Mouse (Mus musculus): ENCODE data around the gene Nub1.

Nub1 gene

GRCm38 (mm10) chr5:24685366-24686093, at the start of gene Nub1:
TSS of gene Nub1 (plus strand) at chr5:24685532.
- peak; percentile 99 for DNase-seq

DNA sequence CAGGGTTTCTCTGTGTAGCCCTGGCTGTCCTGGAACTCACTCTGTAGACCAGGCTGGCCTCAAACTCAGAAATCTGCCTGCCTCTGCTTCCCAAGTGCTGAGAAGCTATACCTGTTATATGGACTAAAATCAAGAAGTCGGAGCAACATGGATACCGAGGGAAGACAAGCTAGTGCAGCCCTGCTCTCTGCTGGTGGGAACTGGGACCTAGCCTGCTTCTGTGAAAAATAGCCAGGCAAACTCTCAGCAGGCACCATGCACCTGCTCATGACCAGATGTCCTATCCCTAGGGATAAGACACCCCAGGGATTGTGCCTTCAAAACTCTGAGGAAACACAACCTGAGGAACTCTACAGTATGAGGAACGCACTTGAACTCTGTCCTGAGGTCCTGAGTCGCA, 48.3 kb upstream of the Nub1 start:
- peak; percentile 15 for DNase-seq

DNA sequence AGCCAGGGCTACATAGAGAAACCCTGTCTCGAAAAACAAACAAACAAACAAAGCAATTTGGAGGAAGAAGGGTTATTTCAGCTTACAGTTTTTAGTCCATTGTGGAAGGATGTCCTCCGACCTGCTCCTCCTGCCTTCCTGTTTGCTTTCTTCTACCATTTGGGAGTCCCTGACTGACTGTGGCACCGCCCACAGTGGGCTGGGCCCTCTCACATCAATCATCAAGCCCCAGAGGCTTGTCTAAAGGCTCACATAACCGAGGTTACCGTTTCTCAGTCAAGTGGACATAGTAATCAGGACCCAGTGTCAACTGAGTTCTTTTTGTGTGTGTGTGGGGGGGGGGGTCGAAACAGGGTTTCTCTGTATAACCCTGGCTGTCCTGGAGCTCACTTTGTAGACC, 47.2 kb upstream of the Nub1 start:
- no peak for DNase-seq

- DNase-seq, result no peak
These were observed 46.3 kb upstream of the Nub1 start for GRCm38 (mm10) chr5:24639081-24639480.

DNA sequence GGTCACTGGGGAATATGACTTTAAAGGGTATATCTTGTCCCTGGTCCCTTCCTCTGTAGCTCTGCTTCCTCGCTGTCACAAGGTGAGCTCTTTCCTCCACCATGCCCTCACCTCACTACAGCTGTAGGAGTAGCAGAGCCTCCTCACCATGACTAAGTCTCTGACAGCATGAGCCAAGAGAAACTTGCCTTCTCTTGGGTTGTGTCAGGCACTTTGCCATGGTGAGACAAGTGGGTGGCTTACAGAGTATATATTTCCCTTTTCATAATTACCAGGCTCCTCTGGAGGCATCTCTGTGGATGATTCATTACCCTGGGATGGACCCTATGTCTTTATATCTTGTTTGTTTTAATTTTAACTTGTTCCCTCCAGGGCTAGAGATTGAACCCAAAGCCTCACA, 39.9 kb upstream of the Nub1 start:
- DNase-seq, result no peak

DNA sequence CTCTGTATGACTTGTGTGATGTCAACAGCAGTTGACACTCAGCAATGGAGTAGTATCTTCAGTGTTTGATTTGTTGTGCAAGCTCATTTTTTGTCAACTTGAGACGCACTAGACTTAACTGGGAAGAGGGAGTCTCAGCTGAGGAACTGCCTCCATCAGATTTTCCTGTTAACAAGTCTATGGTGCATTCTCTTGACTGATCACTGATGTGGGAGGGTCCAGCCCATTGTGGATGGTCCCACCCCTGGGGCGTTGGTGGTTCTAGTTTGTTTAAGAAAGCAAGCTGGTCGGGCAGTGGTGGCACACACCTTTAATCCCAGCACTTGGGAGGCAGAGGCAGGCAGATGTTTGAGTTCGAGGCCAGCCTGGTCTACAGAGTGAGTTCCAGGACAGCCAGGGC, 36.1 kb upstream of the Nub1 start:
- DNase-seq, result no peak

GRCm38 (mm10) chr5:24649701-24650100, 35.6 kb upstream of the Nub1 start:
- DNase-seq, result no peak

- no peak for DNase-seq
These were observed 34.0 kb upstream of the Nub1 start for GRCm38 (mm10) chr5:24651356-24651755.

GRCm38 (mm10) chr5:24651768-24652752, 33.3 kb upstream of the Nub1 start:
- DNase-seq, result peak; percentile 82

GRCm38 (mm10) chr5:24652780-24653179, 32.6 kb upstream of the Nub1 start:
- DNase-seq, result no peak

DNA sequence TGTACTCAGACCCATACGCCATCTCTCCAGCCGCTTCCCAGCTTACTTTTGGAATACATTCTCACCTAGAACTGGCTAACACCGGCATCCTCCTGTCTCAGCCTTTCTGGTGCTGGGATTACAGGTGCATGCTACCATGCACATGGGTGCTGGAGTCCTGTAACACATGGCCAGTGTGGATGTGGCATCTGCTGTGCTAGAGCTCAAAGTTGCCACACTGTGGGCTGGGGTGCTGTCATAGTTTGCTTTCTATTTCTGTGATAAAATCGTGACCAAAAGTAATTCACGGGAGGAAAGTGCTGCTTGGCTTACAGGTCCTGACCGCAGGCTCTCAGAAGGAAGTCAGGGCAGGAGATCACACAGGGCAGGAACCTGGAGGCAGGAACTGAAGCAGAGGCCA, 30.8 kb upstream of the Nub1 start:
- no peak for DNase-seq

DNA sequence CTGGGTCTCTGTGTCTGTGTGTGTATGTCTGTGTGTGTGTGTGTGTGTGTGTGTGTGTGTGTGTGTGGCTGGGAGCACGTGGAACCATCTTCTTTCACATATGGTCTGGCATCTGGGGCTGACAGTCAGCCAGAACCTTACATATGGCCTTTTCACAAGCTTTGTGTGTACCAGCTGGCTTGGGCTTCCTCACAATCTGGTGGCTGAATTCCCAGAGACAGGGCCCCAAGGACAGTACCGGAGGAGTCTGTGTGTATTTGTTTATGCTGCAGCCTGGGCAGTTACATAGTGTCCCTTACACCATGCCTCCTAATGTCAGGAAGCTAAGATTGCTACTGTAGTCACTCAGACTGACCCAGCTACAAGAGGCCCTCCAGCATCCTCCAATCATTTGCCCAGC, 28.2 kb upstream of the Nub1 start:
- no peak for DNase-seq

GRCm38 (mm10) chr5:24659708-24660423, 25.5 kb upstream of the Nub1 start:
- no peak for DNase-seq

- DNase-seq, result no peak
These were observed 23.9 kb upstream of the Nub1 start for GRCm38 (mm10) chr5:24661457-24661856.

- peak; percentile 86 for DNase-seq
These were observed 11.1 kb upstream of the Nub1 start for GRCm38 (mm10) chr5:24674238-24674637.

DNA sequence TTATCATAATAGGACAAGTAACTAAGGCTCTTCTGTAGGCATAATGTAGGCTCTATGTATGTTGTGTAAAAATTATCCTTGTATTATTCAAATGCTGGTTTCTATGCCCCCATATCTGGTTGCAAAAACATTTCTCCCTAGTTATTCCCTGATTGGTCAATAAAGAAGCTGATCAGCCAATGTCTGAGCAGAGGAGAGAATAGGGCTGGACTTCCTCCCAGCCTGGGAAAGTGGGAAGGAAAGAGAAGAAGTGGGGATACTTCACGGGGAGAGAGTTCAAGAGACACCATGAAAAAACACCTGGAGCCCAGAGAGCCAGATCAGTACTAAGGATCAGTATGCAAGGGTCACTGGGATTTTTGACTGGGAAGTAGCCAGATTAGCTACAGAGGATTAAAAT, 3.9 kb upstream of the Nub1 start:
- DNase-seq, result no peak

DNA sequence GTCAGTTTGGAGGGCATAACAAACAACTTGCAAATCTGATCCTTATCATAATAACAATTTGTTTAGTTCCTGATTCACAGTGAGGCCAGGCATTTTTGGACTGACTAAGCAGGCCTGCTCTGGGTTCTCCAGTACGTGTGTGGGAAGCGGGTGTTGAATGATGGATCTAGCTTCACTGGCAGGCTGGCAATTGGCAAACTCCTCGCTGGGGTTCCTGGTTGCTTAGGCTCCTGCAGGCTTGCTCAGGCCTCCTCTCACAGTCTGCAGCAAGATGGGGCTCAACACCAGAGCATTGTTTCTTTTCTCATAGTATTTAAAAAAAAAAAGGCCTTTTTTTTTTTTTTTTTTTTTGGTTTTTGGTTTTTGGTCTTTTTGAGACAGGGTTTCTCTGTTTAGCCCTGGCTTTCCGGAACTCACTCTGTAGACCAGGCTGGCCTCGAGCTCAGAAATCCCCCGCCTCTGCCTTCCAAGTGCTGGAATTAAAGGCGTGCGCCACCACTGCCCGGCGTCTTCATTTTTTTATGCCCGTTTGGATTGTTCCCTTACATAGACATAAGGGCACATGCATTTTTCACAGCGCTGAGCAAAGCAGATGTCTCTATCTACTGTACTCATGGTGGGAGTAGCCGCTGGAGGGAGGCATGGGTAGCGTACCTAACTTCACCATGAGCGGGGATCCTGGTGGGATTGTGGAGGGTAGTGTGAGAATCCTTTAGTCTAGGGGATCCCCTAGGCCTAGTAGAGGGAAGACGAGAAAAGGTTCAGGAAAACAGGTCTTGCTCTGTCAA, 560 bp upstream of the Nub1 start:
- DNase-seq, result peak; percentile 24

DNA sequence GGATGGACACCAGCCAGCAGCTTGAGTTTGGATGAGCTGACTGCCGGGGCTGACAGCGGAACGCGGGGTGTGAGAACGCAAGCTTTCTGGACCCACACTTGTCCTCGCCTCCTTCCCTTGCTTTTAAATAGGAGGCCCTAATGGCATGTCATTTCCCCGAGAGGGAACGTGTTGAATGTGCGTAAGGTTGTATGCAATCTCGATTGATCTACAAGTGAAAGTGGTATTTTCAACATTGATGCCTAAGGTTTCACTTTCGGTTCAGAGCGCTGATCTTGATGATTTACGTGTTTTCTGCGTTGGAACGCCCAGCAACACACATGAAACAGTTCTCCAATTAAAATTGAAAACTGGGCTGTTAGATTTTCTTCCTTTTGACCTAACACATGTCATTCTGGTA, 844 bp downstream of the Nub1 start:
- peak; percentile 60 for DNase-seq

DNA sequence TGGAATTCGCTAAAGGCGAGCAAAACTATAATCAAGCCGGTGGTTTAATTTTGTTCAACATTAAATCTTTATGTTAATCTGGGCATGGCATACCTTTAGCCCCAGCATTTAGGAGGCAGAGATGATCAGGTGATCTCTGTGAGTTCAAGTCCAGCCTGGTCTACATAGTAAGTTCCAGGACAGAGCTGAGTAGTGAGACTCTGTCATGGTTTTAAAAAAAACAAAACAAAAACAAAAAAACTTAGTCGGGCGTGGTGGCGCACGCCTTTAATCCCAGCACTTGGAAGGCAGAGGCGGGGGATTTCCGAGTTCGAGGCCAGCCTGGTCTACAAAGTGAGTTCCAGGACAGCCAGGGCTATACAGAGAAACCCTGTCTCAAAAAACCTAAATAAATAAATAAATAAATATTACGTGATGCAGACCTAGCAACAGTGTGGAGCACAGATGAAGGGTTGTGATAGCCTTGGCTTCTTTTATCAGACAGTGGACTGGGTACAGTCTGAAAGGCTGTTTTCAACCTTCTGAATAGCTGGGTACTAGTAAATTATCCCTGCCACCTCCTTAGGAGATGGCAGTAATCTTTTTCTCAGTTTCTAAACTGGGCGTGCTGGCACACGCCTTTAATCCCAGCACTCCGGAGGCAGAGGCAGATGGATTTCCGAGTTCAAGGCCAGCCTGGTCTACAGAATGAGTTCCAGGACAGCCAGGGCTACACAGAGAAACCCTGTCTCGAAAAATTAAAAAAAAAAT, 1.5 kb downstream of the Nub1 start:
- DNase-seq, result peak; percentile 27

GRCm38 (mm10) chr5:24687696-24688095, 2.4 kb downstream of the Nub1 start:
- peak; percentile 18 for DNase-seq

GRCm38 (mm10) chr5:24696704-24697103, 11.4 kb downstream of the Nub1 start:
- DNase-seq, result peak; percentile 24

DNA sequence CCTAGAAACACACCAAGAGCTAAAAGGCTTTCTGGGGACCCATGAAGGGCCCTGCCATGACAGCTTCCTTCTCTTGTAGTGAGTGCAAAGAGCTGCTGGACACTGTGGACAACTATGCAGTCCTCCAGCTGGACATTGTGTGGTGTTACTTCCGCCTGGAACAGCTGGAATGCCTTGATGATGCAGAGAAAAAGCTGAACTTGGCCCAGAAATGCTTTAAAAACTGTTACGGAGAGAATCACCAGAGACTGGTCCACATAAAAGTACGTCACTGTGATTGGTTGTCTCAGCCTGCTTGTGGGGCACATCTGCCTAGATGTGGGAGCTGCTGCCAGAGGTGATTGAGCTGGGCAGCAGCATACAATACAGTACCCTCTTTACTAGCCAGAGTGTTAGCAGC, 15.9 kb downstream of the Nub1 start:
- peak; percentile 32 for DNase-seq

All from kidney, adult 9 months (tissue).